ENCODE assay signal across 26 mouse cellular contexts in genomic region chr2:179794354-179794753, GRCm38 (mm10).
DNase-seq lines count a peak whose midpoint lies in the region; ATAC-seq and TF ChIP-seq lines count a peak whose summit lies in the region.
"Had no signal": no experiment of that assay in that cellular context is flagged by ENCODE, and none has a peak within 500 bp of the region (broad histone marks: within the 10 kb centered on the region; RNA-seq: fewer than 3 reads in every experiment).

No protein-coding gene starts in this region.

- 0 out of 2 replicates have a peak, but pooled peaks cover 3% of the 10 kb centered on the region for H3K36me3 ChIP-seq in forebrain, postnatal 0 days (ENCODE audit: insufficient read depth)
- no peaks in the 10 kb centered on the region for H3K36me3 ChIP-seq in forebrain, embryonic 11.5 days (ENCODE audit: control insufficient read depth, insufficient read depth, low read length)
- H3K36me3 ChIP-seq: heart, embryonic 10.5 days; heart, embryonic 13.5 days; hindbrain, embryonic 12.5 days; intestine, embryonic 15.5 days had no signal

- no peaks in the 10 kb centered on the region; the same call in 1 of the 2 replicates for H3K27me3 ChIP-seq in forebrain, postnatal 0 days (ENCODE audit: insufficient read depth, low read length)
- H3K27me3 ChIP-seq in forebrain, embryonic 11.5 days (ENCODE audit: control insufficient read depth, insufficient read depth, low read length), result no peaks in the 10 kb centered on the region
- H3K27me3 ChIP-seq: heart, embryonic 13.5 days; intestine, embryonic 15.5 days had no signal

- no peaks in the 10 kb centered on the region for H3K9me3 ChIP-seq in forebrain, postnatal 0 days (ENCODE audit: low read length)
- H3K9me3 ChIP-seq in forebrain, embryonic 11.5 days (ENCODE audit: control insufficient read depth, low read length), result no peaks in the 10 kb centered on the region
- H3K9me3 ChIP-seq: forebrain, embryonic 10.5 days; heart, embryonic 10.5 days; heart, embryonic 13.5 days; hindbrain, embryonic 12.5 days; intestine, embryonic 15.5 days had no signal

- peaks cover 6% of the 10 kb centered on the region; the same call in 1 of the 2 replicates for H3K4me1 ChIP-seq in forebrain, postnatal 0 days (ENCODE audit: insufficient read depth)
- peaks cover 16% of the 10 kb centered on the region for H3K4me1 ChIP-seq in forebrain, embryonic 11.5 days (replicated peaks; ENCODE audit: control insufficient read depth, insufficient read depth, low read length)
- H3K4me1 ChIP-seq: intestine, embryonic 15.5 days had no signal

- DNase-seq in forebrain, postnatal 0 days, result peak; percentile 44
- DNase-seq in forebrain, embryonic 11.5 days (ENCODE audit: low spot score), result no peak
- DNase-seq in left cerebral cortex, postnatal 14 days (ENCODE audit: low spot score in 2 of 2), result peak; percentile 37
- DNase-seq in left cerebral cortex, postnatal 10 days (ENCODE audit: extremely low spot score in 1 of 2, low spot score in 2 of 2), result no peak
- peak; percentile 67 for DNase-seq in brain, adult 2 months (ENCODE audit: low read depth, low spot score)
- DNase-seq in brain, embryonic 14.5 days (ENCODE audit: low read depth), result peak; percentile 60
- DNase-seq in right cerebral cortex, postnatal 4 days, result no peak
- DNase-seq: adrenal gland, adult 2 months; adrenal gland, postnatal 14 days; cerebellum, adult 11 months; cerebellum, adult 8-10 months; cerebellum, postnatal 14 days; gastrocnemius, postnatal 10 days; gastrocnemius, postnatal 36 days; heart, adult 2 months; heart, postnatal 14 days; heart, postnatal 4 days; kidney, adult 11 months had no signal

- H3K27ac ChIP-seq in forebrain, postnatal 0 days (ENCODE audit: low read depth, low read length), result no peak overlapping the region
- H3K27ac ChIP-seq in forebrain, embryonic 11.5 days (ENCODE audit: low read depth, low read length), result no peak overlapping the region
- H3K27ac ChIP-seq: heart, adult 2 months; heart, embryonic 10.5 days; heart, embryonic 13.5 days; hindbrain, embryonic 12.5 days; intestine, embryonic 15.5 days had no signal

- ATAC-seq in forebrain, postnatal 0 days, result peak; percentile 26
- no peak for ATAC-seq in forebrain, embryonic 11.5 days (replicated peaks; ENCODE audit: low FRiP score)
- ATAC-seq: CD4-positive, CD25-positive, alpha-beta regulatory T cell, adult 4 months; forebrain, embryonic 16.5 days; hindbrain, embryonic 16.5 days; intestine, embryonic 15.5 days had no signal

- H3K4me3 ChIP-seq in forebrain, postnatal 0 days (ENCODE audit: low read depth, low read length), result no peak overlapping the region
- no peak overlapping the region for H3K4me3 ChIP-seq in forebrain, embryonic 11.5 days (ENCODE audit: low read depth, low read length)
- H3K4me3 ChIP-seq: forebrain, embryonic 10.5 days; heart, adult 2 months; heart, embryonic 10.5 days; heart, embryonic 13.5 days; hindbrain, embryonic 12.5 days; intestine, embryonic 15.5 days had no signal

- no peak for TF ChIP-seq POLR2A in brain, embryonic 14.5 days (IDR thresholded peaks at IDR 0.05; ENCODE audit: borderline replicate concordance, extremely low read depth, insufficient read depth, insufficient read length, poor library complexity, severe bottlenecking)

- H3K4me2 ChIP-seq in forebrain, postnatal 0 days (ENCODE audit: low read depth), result no peak overlapping the region
- H3K4me2 ChIP-seq in forebrain, embryonic 11.5 days (ENCODE audit: low read depth, low read length, severe bottlenecking), result no peak overlapping the region
- H3K4me2 ChIP-seq: heart, embryonic 13.5 days; hindbrain, embryonic 12.5 days; intestine, embryonic 15.5 days had no signal

- no peak overlapping the region for H3K9ac ChIP-seq in forebrain, postnatal 0 days
- no peak overlapping the region for H3K9ac ChIP-seq in forebrain, embryonic 11.5 days (ENCODE audit: low read length)
- H3K9ac ChIP-seq: heart, embryonic 13.5 days; hindbrain, embryonic 12.5 days; intestine, embryonic 15.5 days had no signal

- intact Hi-C loops in left cerebral cortex, postnatal 14 days (cut with DNase I), result no loop called here
- intact Hi-C loops in left cerebral cortex, postnatal 10 days (cut with DNase I), result no loop called here

- 44% methylated on average over 1 of the region's 1 CpGs for WGBS in forebrain, postnatal 0 days
- 71% methylated on average over 1 of the region's 1 CpGs for WGBS in forebrain, embryonic 11.5 days

- TF ChIP-seq CTCF in forebrain, postnatal 0 days (IDR thresholded peaks at IDR 0.05; ENCODE audit: low read depth), result no peak
- TF ChIP-seq CTCF in brain, embryonic 14.5 days (IDR thresholded peaks at IDR 0.05; ENCODE audit: borderline replicate concordance, extremely low read depth, insufficient read depth, insufficient read length), result no peak

Comparison
In these comparisons a context has a peak if more than half of its experiments do, and no peak if none do; other contexts are left out.
1. DNase-seq: peak in forebrain, postnatal 0 days (single experiment), left cerebral cortex, postnatal 14 days (2 of 2), brain, adult 2 months (single experiment) and brain, embryonic 14.5 days (single experiment); none in forebrain, embryonic 11.5 days (single experiment), left cerebral cortex, postnatal 10 days (0 of 2) and right cerebral cortex, postnatal 4 days (single experiment).